Mouse (Mus musculus) urinary bladder, postnatal 36 days (tissue): ENCODE data around the gene Atpaf2.
"Not testable (repeated sequence)": the region's sequence is repeated elsewhere in the genome, so short reads cannot be mapped to it uniquely, and the experiment has no call there.

Experiments used
- DNase-seq, 2 experiments: peaks; one replicate each; pipeline ENCODE4 v3.0.0; 2022; ENCODE audit warnings: low spot score in 2 of 2, mixed read lengths in 1 of 2

Gene Atpaf2

GRCm38 (mm10) chr11:60417717-60418472 is at the start of gene Atpaf2:
Gene Atpaf2, minus strand, starts transcription at chr11:60418457.
- peak; percentile 10 to 18 for DNase-seq

GRCm38 (mm10) chr11:60465943-60466380 is 47.7 kb upstream of the Atpaf2 start:
- DNase-seq, result peak in 1 of 2 experiments; percentile 16

- no peak for DNase-seq
These were observed 39.7 kb upstream of the Atpaf2 start for GRCm38 (mm10) chr11:60457973-60458372.

GRCm38 (mm10) chr11:60454745-60455087 is 36.5 kb upstream of the Atpaf2 start:
- DNase-seq, result no peak

- peak; percentile 86 to 89 for DNase-seq
These were observed 36.0 kb upstream of the Atpaf2 start, which contains the start of gene Drg2 for GRCm38 (mm10) chr11:60454080-60454744. Gene Drg2, plus strand, starts transcription at chr11:60454591.

GRCm38 (mm10) chr11:60444007-60444406 is 25.8 kb upstream of the Atpaf2 start:
- DNase-seq, result no peak

- DNase-seq, result no peak
These were observed 24.6 kb upstream of the Atpaf2 start for GRCm38 (mm10) chr11:60442896-60443295.

GRCm38 (mm10) chr11:60440176-60440575 is 21.9 kb upstream of the Atpaf2 start:
- DNase-seq, result no peak

- not testable (repeated sequence) for DNase-seq
These were observed 21.4 kb upstream of the Atpaf2 start for GRCm38 (mm10) chr11:60439621-60440020.

- no peak for DNase-seq
These were observed 18.4 kb upstream of the Atpaf2 start for GRCm38 (mm10) chr11:60436618-60437017.

GRCm38 (mm10) chr11:60435133-60435532 is 16.9 kb upstream of the Atpaf2 start:
- DNase-seq, result no peak

- DNase-seq, result no peak
These were observed 15.2 kb upstream of the Atpaf2 start for GRCm38 (mm10) chr11:60433501-60433900.

- DNase-seq, result no peak
These were observed 9.4 kb upstream of the Atpaf2 start for GRCm38 (mm10) chr11:60427628-60428027.

- DNase-seq, result no peak
These were observed 8.2 kb upstream of the Atpaf2 start for GRCm38 (mm10) chr11:60426417-60426816.

- no peak for DNase-seq
These were observed 4.7 kb upstream of the Atpaf2 start for GRCm38 (mm10) chr11:60423006-60423405.

GRCm38 (mm10) chr11:60422046-60422668 is 3.9 kb upstream of the Atpaf2 start:
- DNase-seq, result no peak

- DNase-seq, result peak in 1 of 2 experiments; percentile 8
These were observed 181 bp upstream of the Atpaf2 start for GRCm38 (mm10) chr11:60418473-60418803.

- DNase-seq, result peak; percentile 98
These were observed 1.1 kb downstream of the Atpaf2 start, which contains the start of gene Gid4 for GRCm38 (mm10) chr11:60416963-60417716. Gene Gid4, plus strand, starts transcription at chr11:60417145.

GRCm38 (mm10) chr11:60416590-60416962 is 1.7 kb downstream of the Atpaf2 start:
- DNase-seq, result no peak

- DNase-seq, result no peak
These were observed 5.3 kb downstream of the Atpaf2 start for GRCm38 (mm10) chr11:60412921-60413320.

GRCm38 (mm10) chr11:60412173-60412572 is 6.1 kb downstream of the Atpaf2 start:
- DNase-seq, result peak; percentile 36 to 49

- peak in 1 of 2 experiments; percentile 11 for DNase-seq
These were observed 11.7 kb downstream of the Atpaf2 start for GRCm38 (mm10) chr11:60406606-60407005.
